Mouse (Mus musculus) forebrain, embryonic 10.5 days (tissue): ENCODE measurements around the gene Dnah10. TPM values are rescaled to one million over a fixed set of nuclear protein-coding genes. Genes with fewer than 3 reads are reported as not detected.

Experiments
- DNase-seq: peaks from one replicate; pipeline ENCODE4 v3.0.0-alpha.2; 2017; ENCODE audit warnings: low spot score; ENCODE audit errors: extremely low spot score
- H3K27ac ChIP-seq: fragments of 300-500 bp; sonication (generic); 2 replicates; pipeline ENCODE4 v1.5.1; 2016; ENCODE audit warnings: mild to moderate bottlenecking
- H3K27me3 ChIP-seq: fragments of 300-500 bp; sonication (generic); 2 replicates; pipeline ENCODE4 v1.6.1; 2016; ENCODE audit warnings: mild to moderate bottlenecking; ENCODE audit not compliant: poor library complexity, severe bottlenecking
- H3K36me3 ChIP-seq: fragments of 300-500 bp; sonication (generic); replicated peaks from 2 replicates; pipeline ENCODE4 v1.6.1; 2016; ENCODE audit warnings: mild to moderate bottlenecking, moderate library complexity
- H3K4me1 ChIP-seq: fragments of 300-500 bp; sonication (generic); 2 replicates; pipeline ENCODE4 v1.6.1; 2016
- H3K4me3 ChIP-seq: fragments of 300-500 bp; sonication (generic); 2 replicates; pipeline ENCODE4 v1.5.1; 2016; ENCODE audit warnings: mild to moderate bottlenecking, moderate library complexity
- H3K9me3 ChIP-seq: fragments of 300-500 bp; sonication (generic); 2 replicates; pipeline ENCODE4 v1.6.1; 2016; ENCODE audit warnings: mild to moderate bottlenecking, moderate library complexity
- WGBS: fragments of 180-500 bp; shearing (Covaris S2); methylation state at CpG from one replicate; pipeline ENCODE4 v1.1.7; 2016; 5-methylcytosine and 5-hydroxymethylcytosine counted together
- polyA plus RNA-seq: library from polyadenylated mRNA; unstranded; fragments of >200 nt; fragmentation: Nextera tagmentation; extraction: Ambion mirVana; gene quantifications from 2 replicates; pipeline ENCODE4 v1.2.1, GENCODE M21; 2016

Gene Dnah10
- polyA plus RNA-seq, 1 experiment from 2014 or later: not detected

GRCm38 (mm10) chr5:124883877-124884276 is 159.0 kb downstream of the Dnah10 start:
- Histone ChIP-seq H3K9me3 (no peaks in the 10 kb centered on the region), H3K4me3 (no peak overlapping the region), H3K4me1 (no peaks in the 10 kb centered on the region), H3K27me3 (no peaks in the 10 kb centered on the region), H3K36me3 (peaks cover 99% of the 10 kb centered on the region), H3K27ac (no peak overlapping the region)
- DNase-seq: no peak
- WGBS: 95% methylated on average over 6 of the region's 6 CpGs

Other genes starting within 250 kb of the Dnah10 start
- gene Rilpl2, start 246.7 kb upstream of the Dnah10 start, polyA plus RNA-seq: 22.7 and 24.2 TPM in 2 replicates
- 35.8 and 37.2 TPM in 2 replicates for gene Snrnp35, start 242.0 kb upstream of the Dnah10 start, polyA plus RNA-seq
- 18.1 and 23.4 TPM in 2 replicates for gene Rilpl1, start 193.7 kb upstream of the Dnah10 start, polyA plus RNA-seq
- gene Tmed2, start 184.4 kb upstream of the Dnah10 start, polyA plus RNA-seq: 474 and 480 TPM in 2 replicates
- gene Ddx55, start 172.2 kb upstream of the Dnah10 start, polyA plus RNA-seq: 18.1 and 21.7 TPM in 2 replicates
- 88.7 and 89.0 TPM in 2 replicates for gene Eif2b1, start 146.0 kb upstream of the Dnah10 start, polyA plus RNA-seq
- gene Gtf2h3, start 145.9 kb upstream of the Dnah10 start, polyA plus RNA-seq: 98.9 and 117 TPM in 2 replicates
- gene Atp6v0a2, start 96.5 kb upstream of the Dnah10 start, polyA plus RNA-seq: 45.4 and 46.3 TPM in 2 replicates
- 14.0 and 14.4 TPM in 2 replicates for gene Ccdc92, start 137.3 kb downstream of the Dnah10 start, polyA plus RNA-seq
- 148 and 162 TPM in 2 replicates for gene Zfp664, start 137.6 kb downstream of the Dnah10 start, polyA plus RNA-seq